Mouse (Mus musculus): ENCODE data around the gene Sez6l.

The Sez6l gene

DNA sequence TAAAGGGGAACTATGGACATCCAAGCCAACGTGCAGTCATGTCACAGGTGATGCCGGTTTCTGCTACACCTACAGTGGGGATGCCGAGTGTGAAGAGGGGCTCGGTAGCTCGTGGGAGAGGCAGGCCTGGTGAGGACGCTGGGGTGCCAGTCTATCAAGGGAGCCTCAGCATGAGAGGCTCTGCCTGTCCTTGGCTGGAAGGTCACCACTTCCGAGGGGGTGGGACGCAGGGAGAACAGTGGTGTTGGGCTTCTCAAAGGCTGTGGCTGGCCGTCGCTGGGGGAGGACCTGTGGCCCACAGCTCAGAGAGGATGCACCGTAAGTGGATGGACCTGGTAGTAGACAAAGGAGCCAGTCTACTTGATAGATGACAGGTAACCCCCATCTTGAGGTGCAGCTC, 195.8 kb downstream of the Sez6l start:
- DNase-seq, result no peak

DNA sequence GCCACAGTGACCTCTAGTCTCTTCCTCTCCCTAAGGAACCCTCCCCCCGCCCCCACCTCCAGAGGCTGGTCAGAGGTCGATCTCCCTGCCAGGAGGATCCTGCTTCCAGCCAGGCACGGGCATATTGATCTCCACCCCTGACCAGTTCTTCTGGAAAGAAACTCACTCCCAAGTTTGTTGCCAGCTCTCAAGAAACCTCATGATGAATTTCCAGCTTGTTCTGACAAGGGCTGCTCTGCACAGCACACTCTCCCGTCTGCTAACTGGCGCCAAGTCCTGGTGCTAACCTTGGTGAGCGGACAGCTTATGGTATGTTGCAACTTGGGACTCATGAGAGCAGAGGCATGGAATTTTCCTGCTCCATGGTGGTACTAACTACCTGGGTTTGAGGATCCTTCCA, 198.3 kb downstream of the Sez6l start:
- no peak for DNase-seq

DNA sequence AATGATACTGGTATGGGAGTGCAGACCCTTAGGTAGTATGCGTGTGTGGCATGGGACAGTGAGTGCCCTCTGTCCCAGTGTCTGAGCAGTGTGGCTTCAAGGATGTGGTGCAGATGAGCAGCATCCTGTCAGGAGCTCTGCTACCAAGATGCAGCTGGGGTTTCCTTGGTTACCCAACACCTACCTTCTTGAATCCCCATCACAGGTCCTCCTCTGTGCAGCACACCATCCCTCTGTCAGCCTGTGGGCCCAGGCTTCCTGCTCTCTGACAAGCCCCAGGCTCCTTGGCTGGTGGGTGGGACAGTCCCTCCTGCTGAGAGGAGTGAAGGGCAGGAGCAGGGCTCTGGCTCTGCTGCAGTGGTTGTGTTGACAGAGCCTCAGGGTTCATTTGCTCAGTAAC, 199.6 kb downstream of the Sez6l start:
- DNase-seq, result no peak

DNA sequence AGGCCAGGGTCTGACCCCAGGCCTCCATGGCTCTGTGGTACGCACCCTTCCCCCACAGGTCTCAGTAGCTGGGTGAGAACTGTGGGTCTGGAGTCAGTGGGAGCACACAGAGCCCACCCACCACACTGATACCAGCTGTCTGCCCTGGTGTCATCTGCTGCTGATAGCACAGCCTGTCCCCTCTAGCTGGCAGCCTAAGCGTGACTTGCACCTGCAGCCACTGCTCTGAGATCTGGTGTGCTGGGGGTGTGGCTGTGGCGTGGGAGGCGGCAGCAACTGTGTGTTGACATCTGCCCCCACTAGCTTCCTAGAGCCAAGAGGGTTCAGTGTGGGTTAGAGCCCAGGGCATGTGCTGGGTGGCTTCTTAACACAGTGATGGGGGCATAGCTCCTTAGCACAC, 200.9 kb downstream of the Sez6l start:
- no peak for DNase-seq

DNA sequence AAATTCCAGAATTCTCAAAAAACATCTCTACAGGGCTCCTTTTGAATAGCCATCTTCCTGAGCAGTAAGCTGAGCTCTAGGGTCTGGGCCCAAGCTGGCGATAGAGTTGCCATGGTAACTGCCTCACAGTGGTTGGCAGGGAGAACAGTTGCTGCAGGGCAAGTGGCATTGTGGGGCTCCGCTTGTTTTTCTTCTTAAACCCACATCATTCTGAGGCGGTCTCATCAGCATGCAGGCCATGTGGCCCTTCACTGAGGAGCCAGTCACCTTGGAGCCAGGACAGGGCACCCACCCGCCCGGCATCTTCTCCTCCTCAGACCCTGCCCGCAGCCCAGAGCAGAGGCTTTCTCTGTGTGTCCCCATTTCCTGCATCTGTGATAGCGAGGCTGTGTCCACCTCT, 205.1 kb downstream of the Sez6l start:
- no peak for DNase-seq

DNA sequence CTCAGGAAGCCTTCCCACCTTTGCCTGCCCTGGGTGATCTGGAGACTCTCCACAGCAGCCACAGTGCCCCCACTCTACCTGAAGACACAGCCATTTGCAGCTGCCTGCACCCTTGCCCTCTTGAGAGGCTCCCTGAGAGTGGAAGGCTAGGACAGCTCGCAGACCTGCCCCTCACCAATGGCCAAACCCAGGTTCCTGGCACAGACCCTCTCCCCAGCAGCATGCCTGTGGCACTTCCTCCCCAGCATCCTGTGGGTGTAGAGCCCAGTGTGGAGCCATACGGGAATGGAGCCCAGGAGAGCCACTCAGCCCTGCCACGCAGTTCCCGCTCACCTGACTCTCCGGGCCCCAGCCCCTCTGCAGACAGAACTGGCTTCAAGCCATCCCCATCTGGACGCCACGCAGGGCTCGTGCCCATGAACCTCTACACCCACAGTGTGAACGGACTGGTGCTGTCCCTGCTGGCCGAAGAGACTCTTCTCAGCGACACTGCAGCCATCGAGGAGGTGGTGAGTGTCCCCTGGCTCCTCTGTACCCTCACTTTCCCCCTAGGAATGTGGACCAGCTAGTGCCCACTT, 206.7 kb downstream of the Sez6l start:
- no peak for DNase-seq

DNA sequence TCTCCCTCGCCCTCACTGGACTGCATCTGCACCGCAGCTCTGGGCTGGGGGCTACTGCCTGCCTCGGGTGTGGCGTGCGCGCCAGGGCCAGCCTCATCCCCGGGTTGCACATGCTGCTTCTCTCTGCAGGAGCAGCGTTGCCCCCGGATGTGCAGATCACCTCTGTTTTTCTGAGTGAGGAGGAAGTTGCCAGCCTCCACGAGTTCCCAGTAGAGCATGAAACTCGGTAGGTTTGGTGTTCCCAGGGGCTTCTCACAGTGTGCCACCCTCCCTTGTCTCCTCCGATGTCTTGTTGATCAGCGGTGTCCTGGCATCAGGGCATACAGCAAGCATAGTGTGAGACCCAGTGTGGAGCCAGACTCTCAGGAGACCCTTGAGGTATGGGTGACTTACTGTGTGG, 207.7 kb downstream of the Sez6l start:
- no peak for DNase-seq
